Mouse (Mus musculus): Measurements from ENCODE around the gene Prf1.

The Prf1 gene

DNA sequence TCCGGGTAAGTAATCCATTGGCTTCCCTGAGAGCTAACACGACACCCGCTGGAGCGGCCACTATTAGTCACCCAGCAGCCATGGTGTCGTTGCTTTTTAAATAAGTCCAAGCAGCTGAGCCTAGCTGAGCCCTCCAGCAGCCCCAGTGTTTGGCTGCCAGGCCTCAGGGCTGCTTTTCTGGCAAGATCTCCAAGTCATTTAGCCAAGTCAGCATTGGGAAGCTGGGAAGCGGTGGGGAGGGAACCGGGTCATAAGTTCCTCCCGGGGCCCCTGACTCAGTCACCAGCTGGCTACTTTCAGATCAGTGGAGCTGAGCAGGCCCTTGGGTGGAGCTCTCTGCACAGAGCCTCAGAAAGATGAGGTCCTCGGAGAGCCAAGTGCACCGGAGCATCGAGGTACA, 12.4 kb upstream of the Prf1 start:
- in situ Hi-C loops (cut with MboI; ENCODE audit: low sequenced_read_pairs) = no loop called here

DNA sequence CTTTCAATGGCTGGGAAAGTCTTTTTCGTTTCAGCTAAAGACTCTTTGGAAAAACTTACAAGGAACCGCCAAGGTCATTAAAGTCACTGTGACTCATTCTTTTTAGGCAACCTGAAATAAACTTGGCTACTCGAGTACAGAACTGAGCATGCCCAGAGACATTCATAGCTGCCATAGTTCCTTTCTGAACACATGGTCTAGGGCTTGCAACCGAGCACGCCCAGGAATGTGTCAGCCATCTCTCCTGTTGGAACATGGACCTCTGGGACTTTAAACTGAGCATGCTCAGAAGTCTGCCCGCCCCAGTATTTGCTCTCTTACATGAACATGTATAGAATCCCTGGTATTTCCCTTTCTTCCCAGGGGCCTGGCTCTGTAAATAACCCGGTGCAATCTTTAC, 11.4 kb upstream of the Prf1 start:
- in situ Hi-C loops (cut with MboI; ENCODE audit: low sequenced_read_pairs) = no loop called here

DNA sequence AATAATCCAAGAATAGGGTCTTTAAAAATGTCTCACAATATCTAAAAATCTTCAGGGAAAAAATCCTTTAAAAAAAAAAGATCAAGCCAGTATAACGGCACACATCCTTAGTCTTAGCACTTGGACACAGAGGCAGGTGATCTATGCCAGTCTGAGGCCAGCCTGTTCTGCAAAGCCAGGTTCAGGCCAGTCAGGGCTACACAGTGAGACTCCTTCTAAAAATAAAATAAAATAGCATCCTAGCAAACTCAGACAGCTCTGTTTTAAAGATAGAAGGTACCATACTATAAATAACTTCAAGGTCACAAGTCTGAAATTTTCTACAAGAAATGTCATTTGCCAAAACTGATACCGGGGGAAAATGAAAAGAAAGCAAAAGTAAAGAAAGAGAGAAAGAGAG, 7.6 kb upstream of the Prf1 start:
- in situ Hi-C loops (cut with MboI; ENCODE audit: low sequenced_read_pairs) = no loop called here

DNA sequence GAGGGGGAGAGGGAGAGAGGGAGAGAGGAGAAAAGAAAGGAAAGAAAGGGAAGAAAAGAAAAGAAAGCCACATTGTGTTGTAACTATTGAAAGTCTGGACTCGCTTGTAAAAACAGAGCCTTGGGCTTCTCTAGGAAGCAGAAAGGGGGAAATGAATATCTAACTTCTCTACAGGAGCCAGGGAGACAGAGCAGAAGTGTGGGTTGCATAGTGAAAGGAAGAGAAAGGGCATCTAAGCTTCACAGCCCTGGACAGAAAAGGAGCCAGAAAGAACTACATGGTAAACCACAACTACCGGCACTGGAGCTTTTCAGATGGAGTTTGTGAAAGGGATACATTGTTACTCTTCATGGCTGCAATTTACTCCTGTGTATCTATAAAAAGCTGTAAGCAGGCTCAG, 7.2 kb upstream of the Prf1 start:
- in situ Hi-C loops (cut with MboI; ENCODE audit: low sequenced_read_pairs) = no loop called here

DNA sequence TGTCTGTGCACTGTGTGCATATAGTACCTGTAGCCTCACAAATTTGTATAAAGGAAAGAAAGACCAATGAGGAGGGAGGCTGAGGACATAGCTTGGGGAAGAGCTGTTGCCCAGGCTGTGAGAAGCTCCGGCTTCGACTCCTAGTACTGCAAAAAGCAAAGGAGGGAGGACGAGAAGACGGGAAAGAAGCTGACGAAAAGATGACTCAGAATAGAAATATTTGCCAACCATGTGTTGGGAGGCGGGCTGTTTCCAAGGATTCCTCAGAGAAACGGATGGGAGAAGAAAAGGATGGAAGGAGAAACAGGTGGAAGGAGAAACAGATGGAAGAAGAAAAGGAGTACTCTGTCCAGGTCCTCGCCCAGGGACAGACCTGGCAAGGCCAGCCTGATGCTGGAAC, 3.4 kb upstream of the Prf1 start:
- in situ Hi-C loops (cut with MboI; ENCODE audit: low sequenced_read_pairs) = no loop called here

DNA sequence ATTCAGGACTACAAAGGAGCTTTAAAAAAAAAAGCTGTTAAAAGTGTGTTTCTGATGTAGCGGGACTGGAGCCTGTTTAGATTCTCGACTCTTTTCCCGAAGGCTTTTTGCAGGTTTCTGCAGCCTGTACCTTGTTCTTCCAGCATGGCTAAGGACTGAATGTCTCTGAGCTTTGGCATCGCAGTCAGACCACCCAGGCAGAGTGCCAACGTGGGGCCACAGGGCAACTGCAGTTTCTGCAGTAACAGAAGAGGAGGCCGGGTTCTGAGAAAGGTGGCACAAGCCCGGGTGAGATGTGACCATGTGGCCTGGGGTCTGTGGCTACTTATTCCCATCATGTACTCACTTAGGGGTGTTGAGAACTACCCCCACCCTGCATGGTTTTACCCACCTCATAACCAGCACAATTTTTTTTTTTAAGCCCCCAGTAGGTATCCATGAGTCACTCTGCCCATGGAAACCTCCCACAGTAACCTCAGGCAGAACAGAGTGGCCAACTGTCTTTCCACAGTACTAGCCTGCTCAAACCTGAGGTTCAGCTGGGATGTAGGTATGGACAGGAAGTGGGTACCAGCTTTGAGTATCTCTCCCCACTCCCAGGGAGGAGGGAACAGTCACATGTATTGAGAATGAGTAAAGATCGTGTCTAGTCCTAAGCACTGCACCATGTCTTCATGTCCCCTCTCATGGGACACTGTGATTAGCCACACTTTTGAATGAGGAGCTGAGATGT, 754 bp upstream of the Prf1 start:
- in situ Hi-C loops (cut with MboI; ENCODE audit: low sequenced_read_pairs) = no loop called here

DNA sequence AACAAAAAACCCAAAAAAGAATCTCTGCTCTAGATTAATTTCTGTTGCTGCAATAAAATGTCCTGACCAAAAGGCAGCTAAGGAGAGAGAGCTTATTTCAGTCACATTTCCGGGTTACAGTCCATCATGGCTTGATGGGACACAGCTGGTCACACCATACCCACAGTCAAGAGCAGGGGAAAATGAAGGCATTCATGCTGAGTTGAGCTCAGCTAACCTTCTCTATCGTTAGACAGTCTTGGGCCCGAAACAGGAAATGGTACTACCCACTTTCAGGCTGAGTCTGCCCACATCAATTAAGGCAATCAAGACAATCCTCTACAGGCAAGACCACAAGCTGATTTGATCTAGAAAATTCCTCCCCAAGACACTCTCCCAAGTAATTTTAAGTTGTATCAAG, 3.4 kb downstream of the Prf1 start:
- in situ Hi-C loops (cut with MboI; ENCODE audit: low sequenced_read_pairs) = no loop called here

DNA sequence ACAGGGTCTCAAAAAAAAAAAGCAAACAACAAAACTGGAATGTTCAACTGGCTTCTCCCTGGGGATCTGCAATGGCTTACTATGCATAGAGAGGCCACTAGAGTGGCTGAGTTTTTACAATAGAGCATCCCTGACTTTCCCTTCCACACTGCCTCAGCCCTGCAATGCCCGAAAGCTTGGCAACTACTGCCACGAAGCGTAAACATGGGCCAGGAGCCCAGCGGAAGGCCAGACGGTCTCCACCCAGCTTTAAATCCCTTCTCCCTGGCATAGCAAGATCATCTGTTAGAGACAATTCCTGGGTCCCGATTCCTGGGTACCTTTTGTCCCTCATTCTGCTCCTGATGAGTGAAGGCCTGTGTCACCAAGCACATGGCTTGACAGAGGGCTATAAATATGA, 6.4 kb downstream of the Prf1 start:
- in situ Hi-C loops (cut with MboI; ENCODE audit: low sequenced_read_pairs) = no loop called here

DNA sequence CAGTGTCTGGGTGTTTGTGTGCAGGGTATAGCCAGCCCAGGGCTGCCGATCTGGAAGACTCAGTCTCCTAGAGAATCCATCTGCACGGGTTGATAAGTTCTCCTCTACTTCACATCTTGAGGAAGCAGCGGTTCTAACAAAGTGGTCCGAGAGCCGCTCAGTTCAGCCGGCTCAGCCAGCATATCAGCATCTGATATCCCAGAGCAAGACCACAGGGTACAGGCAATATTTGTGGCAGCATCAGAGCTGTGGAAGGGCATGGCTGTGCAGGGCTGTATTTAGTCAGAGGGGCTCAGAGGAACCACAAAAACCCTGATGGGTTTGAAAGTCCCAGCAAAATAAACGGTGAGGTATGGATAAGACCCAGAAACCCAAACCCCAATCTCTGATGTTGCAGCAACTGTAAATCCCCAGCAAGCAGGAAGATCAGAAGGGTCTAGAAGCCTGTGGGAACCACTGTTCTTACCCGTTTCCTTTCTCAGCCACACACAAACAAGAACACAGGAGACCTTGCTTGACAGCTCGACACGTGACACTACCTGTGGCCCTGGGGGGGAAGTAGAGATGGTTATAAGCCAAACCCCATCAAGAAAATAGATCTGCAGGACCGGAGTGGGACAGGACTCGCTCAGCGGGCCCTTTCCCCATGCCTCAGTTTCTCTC, 8.4 kb downstream of the Prf1 start:
- in situ Hi-C loops (cut with MboI; ENCODE audit: low sequenced_read_pairs) = no loop called here

DNA sequence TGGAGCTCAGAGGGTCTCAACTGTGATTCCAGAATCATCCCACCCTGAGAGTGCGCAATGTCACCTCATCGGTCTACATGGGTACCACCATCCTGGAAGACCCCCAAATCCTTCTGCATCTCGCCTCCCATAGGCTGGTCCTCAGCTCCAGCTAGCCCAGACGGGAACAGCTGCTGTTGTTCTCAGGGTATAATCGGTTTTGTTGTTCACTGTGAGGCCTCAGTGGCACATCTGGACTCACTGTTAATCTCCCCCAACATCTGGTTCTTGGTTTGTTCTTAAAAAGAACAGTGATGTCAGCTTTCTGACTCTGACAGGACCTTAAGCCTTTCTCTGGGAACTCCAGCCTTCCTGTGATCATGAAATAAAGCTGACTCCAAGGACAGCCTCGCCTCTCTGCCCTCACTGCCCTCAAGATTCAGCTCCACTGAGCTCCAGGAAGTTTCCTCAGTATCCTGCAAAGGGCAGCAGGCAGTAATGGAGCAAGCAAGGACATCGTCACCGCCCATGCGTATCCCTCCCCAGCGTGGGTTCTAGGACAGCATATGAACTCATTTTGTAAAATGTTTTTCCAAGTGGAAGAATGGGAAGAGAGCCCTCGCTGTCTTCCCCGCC, 11.2 kb downstream of the Prf1 start:
- in situ Hi-C loops (cut with MboI; ENCODE audit: low sequenced_read_pairs) = no loop called here

DNA sequence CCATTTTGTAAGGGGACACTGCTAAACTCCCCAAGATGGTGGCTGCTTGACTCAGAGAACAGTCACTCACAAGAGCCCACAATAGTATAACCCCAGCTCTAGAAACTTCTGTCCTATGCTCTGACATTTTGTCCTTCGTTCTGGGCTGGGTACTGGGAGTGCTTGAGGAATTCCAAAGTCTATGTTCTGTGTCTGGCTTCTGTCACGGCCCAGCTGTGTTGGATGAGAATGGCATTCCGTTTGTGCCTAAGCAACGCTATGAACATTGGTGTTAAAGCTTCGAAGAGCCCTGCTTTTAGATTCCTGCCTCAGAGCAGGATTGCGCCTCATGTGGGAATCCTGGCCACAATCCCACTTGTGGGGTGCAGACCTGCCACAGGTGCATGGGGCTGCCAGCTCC, 14.5 kb downstream of the Prf1 start:
- in situ Hi-C loops (cut with MboI; ENCODE audit: low sequenced_read_pairs) = no loop called here

DNA sequence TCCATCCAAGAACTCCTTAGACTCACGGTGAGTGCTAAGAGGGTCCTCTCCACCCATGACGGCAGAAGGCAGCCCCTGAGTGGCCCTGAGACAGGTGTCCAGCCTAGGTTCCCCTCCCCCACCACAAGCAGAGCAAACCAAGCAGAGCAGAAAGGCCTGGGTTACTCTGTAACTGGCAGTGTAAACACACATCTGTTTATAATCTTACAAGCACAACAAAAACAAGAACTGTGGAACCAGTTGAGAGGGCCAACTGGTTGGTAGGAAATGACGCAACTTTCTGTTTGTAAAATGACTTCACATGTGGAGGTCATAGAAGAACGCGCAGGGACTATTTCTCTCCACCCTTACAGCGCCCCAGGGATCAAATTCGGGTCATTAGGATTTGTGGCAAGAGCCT, 15.1 kb downstream of the Prf1 start:
- in situ Hi-C loops (cut with MboI; ENCODE audit: low sequenced_read_pairs) = no loop called here

DNA sequence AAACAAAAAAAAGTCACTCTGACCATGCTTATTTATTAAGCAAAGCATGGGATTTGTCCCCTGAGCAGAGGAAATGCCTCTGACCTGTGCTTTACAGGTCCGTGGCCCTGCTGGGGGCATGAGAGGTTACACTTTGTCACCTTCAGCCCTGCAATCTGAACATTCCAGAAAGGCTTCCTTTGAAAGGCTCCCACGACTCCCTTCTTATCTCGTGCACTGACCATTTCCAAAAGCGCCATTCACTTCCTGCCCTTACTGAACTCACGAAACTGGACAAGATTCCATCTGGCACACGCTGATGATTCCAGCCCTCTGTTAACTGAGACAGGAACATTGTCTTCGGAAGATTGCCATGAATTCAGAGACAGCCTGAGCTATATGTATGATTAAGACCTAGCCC, 16.1 kb downstream of the Prf1 start:
- in situ Hi-C loops (cut with MboI; ENCODE audit: low sequenced_read_pairs) = no loop called here

DNA sequence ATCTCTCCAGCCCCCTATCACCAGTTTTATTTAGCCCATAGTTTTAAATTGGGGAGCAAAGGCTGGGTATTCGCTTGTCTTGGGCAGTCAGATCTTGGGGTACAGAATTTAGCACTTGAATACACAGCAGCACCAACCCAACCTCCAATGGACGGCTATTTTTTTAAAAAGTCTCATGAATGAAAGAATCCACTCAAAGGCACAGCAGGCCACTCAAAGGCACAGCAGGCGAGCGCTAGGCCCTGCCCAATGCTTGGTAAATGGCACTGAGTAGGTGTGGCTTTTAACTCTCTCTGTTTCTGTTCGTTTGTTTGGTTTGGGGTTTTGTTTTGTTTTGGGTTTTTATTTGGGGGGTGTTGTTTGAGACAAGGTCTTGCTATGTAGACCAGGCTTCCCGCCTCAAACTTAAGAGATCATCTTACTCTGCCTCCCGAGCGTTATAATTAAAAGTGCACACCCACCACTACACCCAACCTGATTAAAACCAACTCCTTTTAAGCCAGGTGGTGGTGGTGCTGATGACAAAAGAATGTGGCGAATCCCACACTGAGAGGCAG, 17.8 kb downstream of the Prf1 start:
- in situ Hi-C loops (cut with MboI; ENCODE audit: low sequenced_read_pairs) = no loop called here

DNA sequence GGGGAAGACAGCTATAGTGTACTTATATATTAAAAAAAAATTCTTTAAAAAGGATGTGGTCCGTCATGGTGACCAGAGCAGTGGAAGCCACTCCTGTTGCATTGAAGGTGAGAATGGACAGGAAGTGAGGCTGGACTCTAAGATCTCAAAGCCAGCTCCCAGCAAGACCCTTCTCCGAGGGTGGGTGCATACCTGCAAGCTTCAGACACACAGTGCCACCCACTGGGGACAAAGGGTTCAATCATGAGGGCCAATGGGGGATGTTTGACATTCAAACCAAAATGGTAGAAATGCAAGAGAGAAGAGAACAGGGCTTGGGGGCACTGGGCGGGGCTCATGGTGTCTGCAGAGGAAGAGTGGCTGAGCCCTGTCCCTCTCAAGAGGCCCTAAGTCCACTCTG, 20.9 kb downstream of the Prf1 start:
- in situ Hi-C loops (cut with MboI; ENCODE audit: low sequenced_read_pairs) = no loop called here

DNA sequence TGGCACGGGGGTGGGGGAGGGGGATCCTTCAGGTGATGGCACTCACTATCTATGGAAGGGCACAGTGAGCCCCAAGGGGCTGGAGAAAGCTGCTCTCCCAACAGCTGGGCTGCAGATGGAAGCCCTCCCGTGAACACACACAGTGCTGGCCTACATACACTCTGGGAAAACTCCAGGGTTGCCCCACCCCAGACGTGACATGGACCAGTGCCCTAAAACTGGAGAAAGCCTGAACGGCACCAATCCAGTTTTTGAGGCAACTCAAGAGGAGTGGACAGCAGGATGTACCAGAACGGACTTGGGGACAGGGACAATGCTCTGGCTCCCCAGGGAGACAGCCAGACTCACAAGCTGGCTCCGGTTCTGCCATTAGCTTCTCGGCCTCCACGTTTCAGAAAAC, 27.1 kb downstream of the Prf1 start:
- in situ Hi-C loops (cut with MboI; ENCODE audit: low sequenced_read_pairs) = no loop called here

DNA sequence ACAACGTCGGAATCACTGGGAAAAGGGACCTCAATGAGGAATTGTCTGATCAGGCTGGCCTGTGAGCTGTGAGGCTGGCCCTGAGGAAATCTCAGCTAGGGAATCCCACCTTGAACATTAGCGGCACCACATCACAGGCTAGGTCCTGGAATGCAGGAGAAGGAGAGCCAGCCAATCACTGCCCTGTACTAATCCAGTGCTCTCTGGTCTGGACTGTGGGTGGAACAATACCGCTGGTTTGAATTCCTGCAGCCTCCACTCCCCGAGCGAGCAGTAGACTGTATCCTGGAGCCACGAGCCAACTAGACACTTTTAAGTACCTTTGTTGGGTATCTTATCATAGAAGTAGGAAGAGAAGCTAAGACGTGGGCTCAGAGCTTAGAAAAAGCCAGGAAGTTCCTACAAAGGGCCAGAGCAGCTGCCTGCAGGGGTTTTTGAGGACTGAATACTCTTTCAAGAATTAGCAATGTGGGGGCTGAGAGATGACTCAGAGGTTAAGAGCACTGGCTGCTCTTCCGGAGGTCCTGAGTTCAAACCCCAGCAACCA, 28.2 kb downstream of the Prf1 start:
- in situ Hi-C loops (cut with MboI; ENCODE audit: low sequenced_read_pairs) = no loop called here

DNA sequence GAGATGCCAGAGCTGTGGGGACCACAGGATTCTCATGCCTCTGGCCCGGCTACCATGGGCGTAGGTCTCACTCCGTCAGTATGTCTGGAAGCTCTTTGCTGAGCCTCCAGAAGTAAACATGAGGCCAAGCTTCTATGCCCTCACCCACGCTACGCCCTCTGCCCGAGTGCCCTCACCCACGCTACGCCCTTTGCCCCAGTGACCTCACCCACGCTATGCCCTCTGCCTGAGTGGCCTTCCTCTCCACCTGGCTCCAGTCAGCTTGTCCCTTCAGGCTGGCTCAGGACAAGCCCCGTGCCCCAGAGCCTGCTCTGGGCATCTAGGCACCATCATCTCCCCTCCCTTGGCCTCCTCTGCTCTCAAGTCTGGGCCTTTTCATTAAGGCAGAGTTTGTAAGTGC, 29.9 kb downstream of the Prf1 start:
- in situ Hi-C loops (cut with MboI; ENCODE audit: low sequenced_read_pairs) = no loop called here

DNA sequence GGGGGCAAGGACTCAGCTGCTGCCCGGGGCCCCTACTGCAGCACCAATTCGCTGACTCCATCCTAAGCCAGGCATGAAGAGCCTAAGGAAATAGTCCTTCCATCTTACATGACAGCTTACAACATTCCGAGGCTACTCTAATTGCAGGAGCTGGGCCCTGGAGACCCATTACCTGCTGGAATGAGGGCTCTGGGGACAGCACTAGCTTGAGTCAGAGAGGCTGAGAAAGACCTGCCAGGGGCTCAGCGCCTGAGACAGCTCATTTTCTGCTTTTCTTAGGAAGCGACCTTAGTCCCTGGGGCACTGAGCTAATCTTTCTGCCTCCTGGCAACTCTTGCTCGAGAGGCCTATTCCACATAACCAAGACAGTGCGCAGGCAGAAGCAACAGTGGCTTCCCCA, 31.3 kb downstream of the Prf1 start:
- in situ Hi-C loops (cut with MboI; ENCODE audit: low sequenced_read_pairs) = no loop called here

DNA sequence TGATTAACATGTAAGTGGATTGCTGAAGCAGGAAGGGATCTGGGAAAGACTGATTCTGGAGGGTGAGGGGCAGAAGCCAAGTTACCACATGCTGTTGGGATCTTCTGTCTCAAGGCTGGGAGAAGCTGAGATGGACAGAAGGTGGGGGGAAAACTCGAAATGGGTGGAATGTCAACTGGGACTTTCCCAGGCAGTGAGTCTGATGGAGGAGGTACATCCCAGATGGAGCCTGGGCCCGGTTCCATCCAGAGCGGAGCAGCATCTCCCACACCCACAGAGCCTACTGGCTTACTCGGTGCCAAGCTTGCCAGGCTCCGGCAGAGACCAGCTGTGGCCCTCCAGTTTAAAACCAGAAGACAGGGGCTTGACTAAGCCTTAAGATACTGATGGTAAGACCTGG, 33.4 kb downstream of the Prf1 start:
- in situ Hi-C loops (cut with MboI; ENCODE audit: low sequenced_read_pairs) = no loop called here

DNA sequence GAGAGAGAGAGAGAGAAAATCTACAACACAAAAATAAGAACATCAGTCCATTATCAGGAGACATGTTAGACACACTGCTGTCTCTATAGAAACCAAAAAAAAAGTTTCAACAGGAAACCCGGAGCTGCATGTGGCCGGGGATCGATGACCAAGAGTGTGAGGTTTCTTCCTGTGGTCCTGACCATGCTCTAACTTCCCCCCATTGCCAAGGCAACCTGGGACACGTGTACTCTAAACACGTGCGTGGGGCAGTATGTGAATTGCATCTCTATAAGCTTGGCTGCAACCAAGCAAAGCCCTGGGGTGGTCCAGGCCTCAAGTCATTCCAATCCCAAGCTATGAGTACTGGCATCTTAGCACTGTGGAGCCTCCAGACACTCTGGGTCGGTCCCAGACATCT, 36.9 kb downstream of the Prf1 start:
- in situ Hi-C loops (cut with MboI; ENCODE audit: low sequenced_read_pairs) = no loop called here

DNA sequence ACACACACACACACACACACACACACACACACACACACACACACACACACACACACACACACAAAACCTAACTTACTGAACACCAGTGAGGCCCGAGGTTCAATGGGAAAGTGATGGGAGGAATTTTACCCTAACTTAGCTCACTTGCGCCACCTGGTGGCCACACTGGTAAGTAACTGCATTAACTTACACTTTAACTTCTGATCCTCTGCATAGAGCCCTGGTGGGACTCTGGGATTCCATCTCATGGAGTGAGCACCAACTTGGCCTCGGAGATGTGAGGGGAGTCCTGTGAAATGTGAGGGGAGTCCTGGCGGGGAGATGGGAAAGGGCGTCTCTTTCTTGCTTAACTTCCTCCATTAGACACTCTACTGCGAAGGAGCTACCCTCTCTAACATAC, 38.5 kb downstream of the Prf1 start:
- in situ Hi-C loops (cut with MboI; ENCODE audit: low sequenced_read_pairs) = loop anchor here (5.0 kb wide), 1 partner anchor 139 kb away; no protein-coding TSS in a partner anchor
